Mouse (Mus musculus) heart, postnatal 0 days (tissue): ENCODE results near the gene Thrsp.

Experiments used
- CTCF ChIP-seq: IDR thresholded peaks from 2 replicates; pipeline ENCODE4 v1.5.1; 2016; ENCODE audit warnings: antibody characterized with exemption, control low read depth, low read depth
- EP300 ChIP-seq: IDR thresholded peaks from 2 replicates; pipeline ENCODE4 v1.6.1; 2016; ENCODE audit warnings: antibody characterized with exemption, low read depth

DNA sequence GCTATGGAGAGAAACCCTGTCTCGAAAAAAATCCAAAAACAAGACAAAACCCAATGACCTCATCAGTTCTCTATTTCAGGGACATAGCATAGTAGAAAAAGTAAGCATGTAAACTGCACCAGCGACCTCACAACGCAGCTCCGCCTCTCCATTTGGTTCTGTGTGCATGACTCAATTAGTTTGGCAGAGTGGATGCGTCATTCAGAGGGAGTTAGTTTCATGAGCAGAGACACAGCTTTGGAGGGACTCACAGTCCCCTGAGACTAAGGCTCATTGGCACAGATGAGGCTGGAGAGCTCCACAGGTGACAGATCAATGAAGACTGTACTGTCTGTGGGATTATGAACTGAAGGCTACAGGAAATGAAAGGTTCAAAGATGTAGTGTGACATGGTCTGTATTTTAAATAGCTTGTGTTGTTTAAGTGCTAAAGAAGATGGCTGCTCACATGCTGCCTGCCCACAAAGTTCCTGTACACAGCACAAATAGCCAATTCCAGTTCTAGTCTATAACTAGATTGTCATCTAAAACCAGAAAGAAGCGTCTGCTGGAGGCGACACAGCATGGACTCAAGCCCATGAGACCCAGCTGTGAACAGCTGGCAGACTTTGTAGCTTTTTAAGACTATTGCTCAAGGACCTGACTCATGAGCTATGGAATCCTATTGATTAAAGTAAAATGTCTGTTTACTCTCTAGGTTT is 31.3 kb downstream of the Thrsp start:
- TF ChIP-seq CTCF (no peak), EP300 (no peak)
